Mouse (Mus musculus): ENCODE results near the gene Sprr2b. TPM values are rescaled to one million over a fixed set of nuclear protein-coding genes. Genes with fewer than 3 reads are reported as not detected.
"Not testable (repeated sequence)": the region's sequence is repeated elsewhere in the genome, so short reads cannot be mapped to it uniquely, and the experiment has no call there.

Gene Sprr2b
- total RNA-seq (2022), result not detected

- no peak for DNase-seq (ENCODE audit: low spot score)
Observed at GRCm38 (mm10) chr3:92316320-92316719, at the start of gene Sprr2b. Gene Sprr2b, plus strand, starts transcription at chr3:92316620.

DNA sequence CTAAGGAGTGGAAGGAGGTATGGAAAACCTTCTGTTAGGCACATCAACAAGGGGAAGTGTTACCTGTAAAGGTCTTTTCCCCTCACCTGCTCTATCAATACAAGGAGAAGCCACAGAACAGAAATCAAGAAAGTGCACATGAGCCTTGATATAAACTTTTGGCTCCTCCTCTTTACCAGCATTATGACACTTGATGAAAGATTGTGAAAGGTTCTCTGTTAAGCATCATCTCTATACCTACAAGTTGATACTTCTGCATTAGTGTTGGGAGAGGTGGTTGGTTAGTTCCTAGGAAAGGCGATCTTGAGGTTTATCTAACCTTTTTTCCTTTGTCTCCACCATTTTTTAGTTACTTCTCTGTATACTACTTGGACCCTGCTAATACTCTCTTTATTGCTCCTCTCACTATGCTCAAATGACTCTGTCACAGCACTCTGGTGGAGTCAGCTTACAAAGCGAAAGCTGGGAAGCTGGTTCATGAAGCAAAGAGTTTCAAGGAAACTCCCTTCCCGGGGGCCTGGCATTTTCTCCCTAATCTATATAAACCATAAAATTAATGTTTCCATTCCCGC is 44.9 kb upstream of the Sprr2b start:
- DNase-seq (ENCODE audit: low spot score), result not testable (repeated sequence)

GRCm38 (mm10) chr3:92273504-92273903 is 42.9 kb upstream of the Sprr2b start:
- not testable (repeated sequence) for DNase-seq (ENCODE audit: low spot score)

DNA sequence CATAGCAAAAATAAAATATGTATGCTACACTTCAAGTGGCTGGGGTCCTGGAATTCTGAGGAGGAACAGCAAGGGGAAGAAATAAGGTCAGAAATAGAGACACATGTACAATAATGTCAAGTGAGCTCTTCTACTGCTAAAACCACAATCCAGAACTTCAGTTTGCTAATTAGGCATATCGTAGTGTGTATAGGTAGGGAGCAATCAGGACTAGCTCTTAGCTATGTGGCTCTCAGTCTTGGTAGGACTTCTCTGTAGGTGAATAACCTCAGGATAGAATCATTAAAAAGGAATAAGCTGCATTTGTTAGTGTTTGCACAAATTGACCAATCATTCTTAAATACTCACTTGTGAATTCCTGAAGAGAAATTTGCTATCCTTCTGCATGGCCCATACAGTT is 42.4 kb upstream of the Sprr2b start:
- not testable (repeated sequence) for DNase-seq (ENCODE audit: low spot score)

- DNase-seq (ENCODE audit: low spot score), result not testable (repeated sequence)
Observed at GRCm38 (mm10) chr3:92279663-92280062, 36.8 kb upstream of the Sprr2b start.

- not testable (repeated sequence) for DNase-seq (ENCODE audit: low spot score)
Observed at GRCm38 (mm10) chr3:92280963-92281606, 35.3 kb upstream of the Sprr2b start.

DNA sequence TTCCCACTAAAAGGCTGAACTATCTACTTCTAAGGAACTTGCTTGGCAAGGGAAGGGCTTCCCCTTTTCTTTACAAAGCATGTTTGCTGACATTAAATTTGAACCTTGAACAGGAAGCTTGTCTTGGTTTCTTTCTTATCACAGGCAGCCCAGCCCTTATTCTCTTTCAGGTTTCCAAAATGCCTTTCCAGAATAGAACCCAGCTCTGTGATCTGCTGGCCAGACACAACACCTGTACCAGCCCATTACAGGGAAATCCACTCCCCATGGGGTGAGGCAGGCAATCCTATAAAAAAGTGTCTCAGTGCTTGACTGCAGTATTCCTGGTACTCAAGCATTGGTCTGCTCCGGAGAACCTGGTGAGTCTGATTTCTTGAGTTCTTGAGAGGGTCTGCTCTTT is 31.3 kb upstream of the Sprr2b start, which contains the start of gene Sprr2a3:
Gene Sprr2a3 (plus strand): TSS at position 317 of the 400 bp plus-strand sequence.
- not testable (repeated sequence) for DNase-seq (ENCODE audit: low spot score)

- DNase-seq (ENCODE audit: low spot score), result not testable (repeated sequence)
Observed at GRCm38 (mm10) chr3:92288489-92288888, 27.9 kb upstream of the Sprr2b start.

GRCm38 (mm10) chr3:92307406-92307805 is 9.0 kb upstream of the Sprr2b start:
- DNase-seq (ENCODE audit: low spot score), result no peak

GRCm38 (mm10) chr3:92317384-92317783 is 964 bp downstream of the Sprr2b start:
- no peak for DNase-seq (ENCODE audit: low spot score)

DNA sequence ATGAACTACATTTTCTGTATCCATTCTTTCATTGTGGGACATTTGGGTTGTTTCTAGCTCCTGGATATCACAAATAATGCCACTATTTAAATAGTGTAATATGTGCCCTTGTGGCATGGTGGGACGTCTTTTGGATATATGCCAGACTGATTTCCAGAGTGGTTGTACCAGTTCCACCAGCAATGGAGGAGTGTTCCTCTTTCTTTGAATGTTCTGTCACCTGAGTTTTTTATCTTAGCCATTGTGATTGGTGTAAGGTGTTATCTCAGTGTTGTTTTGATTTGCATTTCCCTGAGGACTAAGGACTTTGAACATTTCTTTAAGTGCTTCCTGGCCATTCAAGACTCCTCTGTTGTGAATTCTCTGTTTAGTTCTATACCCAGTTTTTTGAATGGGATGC is 19.9 kb downstream of the Sprr2b start:
- no peak for DNase-seq (ENCODE audit: low spot score)

DNA sequence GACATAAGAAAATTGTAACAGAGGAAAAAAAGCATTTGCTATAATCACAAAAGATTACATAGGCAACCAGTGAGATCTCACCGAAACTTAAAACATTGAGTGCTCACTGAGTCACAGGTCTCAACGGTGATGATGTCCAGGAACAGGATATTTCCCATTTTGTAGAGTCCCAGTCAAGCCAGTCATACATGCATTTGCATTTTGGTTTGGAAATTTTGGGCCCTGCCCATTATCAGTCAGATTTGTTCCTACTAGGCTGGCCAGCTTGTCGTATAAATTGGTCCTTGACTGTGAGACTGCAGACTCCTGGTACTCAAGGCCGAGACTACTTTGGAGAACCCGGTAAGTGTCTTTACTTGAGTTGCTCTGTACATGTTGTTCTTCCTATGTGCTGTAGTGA is 22.4 kb downstream of the Sprr2b start, which contains the start of gene Sprr2d:
Gene Sprr2d (plus strand): TSS at position 301 of the 400 bp plus-strand sequence.
- DNase-seq (ENCODE audit: low spot score), result no peak

DNA sequence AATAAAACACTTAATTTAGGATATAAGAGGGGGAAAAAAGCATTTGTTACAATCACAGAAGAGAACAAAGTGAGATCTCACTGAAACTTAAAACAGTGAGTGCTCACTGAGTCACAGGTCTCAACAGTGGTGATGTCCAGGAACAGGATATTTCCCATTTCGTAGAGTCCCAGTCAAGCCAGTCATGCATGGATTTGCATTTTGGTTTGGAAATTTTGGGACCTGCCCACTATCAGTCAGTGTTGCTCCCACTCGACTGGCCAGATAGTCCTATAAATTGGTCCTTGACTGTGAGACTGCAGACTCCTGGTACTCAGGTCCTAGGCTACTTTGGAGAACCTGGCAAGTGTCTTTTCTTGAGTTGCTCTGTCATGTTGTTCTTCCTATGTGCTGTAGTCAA is 35.4 kb downstream of the Sprr2b start, which contains the start of gene Sprr2e:
Gene Sprr2e (plus strand): TSS at position 301 of the 400 bp plus-strand sequence.
- no peak for DNase-seq (ENCODE audit: low spot score)

DNA sequence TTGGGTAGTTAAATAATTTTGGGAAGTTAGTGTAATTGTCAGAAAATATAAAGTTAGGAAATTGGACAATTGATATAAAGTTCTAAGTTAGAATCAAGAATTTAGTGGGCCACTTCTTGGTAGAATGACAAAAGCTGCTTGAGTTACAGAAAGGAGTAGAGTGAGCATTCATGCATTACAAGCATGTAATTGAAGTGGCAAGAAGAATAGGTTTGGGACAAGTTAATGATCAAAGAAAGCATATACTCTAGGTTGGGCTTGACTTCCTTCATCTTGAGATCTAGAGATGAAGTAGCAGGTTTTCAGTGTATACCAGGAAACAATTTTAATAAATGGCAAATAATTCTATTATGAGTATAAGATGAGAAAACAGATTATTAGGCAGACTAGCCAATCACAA is 45.2 kb downstream of the Sprr2b start:
- no peak for DNase-seq (ENCODE audit: low spot score)

- DNase-seq (ENCODE audit: low spot score), result no peak
Observed at GRCm38 (mm10) chr3:92364887-92365286, 48.5 kb downstream of the Sprr2b start, which contains the start of gene Sprr2f. Gene Sprr2f, plus strand, starts transcription at chr3:92365187.

Other genes starting within 250 kb of the Sprr2b start
- gene Lor, start 233.5 kb upstream of the Sprr2b start, total RNA-seq (2022), result not detected
- gene Prr9, start 192.7 kb upstream of the Sprr2b start, total RNA-seq (2022), result not detected
- not detected for gene Lelp1, start 173.9 kb upstream of the Sprr2b start, total RNA-seq (2022)
- gene Sprr2a1, start 100.8 kb upstream of the Sprr2b start, total RNA-seq (2022), result not detected
- 1 to 10 TPM in 1 of 4 experiments, under 1 TPM in 1, not detected in 2; 0.80 to 2.0 TPM for gene Sprr2a2, start 100.7 kb upstream of the Sprr2b start, total RNA-seq (2022)
- gene Sprr2a3, start 31.2 kb upstream of the Sprr2b start, total RNA-seq (2022), result not detected
- gene Sprr2d, start 22.5 kb downstream of the Sprr2b start, total RNA-seq (2022), result not detected
- gene Sprr2e, start 35.5 kb downstream of the Sprr2b start, total RNA-seq (2022), result not detected
- not detected for gene Sprr2f, start 48.6 kb downstream of the Sprr2b start, total RNA-seq (2022)
- not detected for gene Sprr2h, start 69.1 kb downstream of the Sprr2b start, total RNA-seq (2022)
- not detected for gene Sprr2i, start 91.4 kb downstream of the Sprr2b start, total RNA-seq (2022)
- not detected for gene Sprr2j-ps, start 101.5 kb downstream of the Sprr2b start, total RNA-seq (2022)
- 1 to 10 TPM in 3 of 4 experiments, not detected in 1; 1.4 to 3.1 (median 2.9) TPM for gene Gm9774, start 112.8 kb downstream of the Sprr2b start, total RNA-seq (2022)
- gene Sprr2k, start 116.0 kb downstream of the Sprr2b start, total RNA-seq (2022), result not detected
- gene Sprr1b, start 122.2 kb downstream of the Sprr2b start, total RNA-seq (2022), result not detected
- not detected for gene Sprr3, start 142.1 kb downstream of the Sprr2b start, total RNA-seq (2022)
- under 1 TPM in 3 of 4 experiments, not detected in 1; 0.35 to 0.69 (median 0.41) TPM for gene Sprr1a, start 169.3 kb downstream of the Sprr2b start, total RNA-seq (2022)
- not detected for gene Sprr4, start 183.9 kb downstream of the Sprr2b start, total RNA-seq (2022)
- gene 2310046K23Rik, start 217.9 kb downstream of the Sprr2b start, total RNA-seq (2022), result not detected

Data from heart, adult 8-10 months (tissue).